Mouse (Mus musculus): ENCODE measurements around the gene Slc17a6.

Slc17a6 gene

DNA sequence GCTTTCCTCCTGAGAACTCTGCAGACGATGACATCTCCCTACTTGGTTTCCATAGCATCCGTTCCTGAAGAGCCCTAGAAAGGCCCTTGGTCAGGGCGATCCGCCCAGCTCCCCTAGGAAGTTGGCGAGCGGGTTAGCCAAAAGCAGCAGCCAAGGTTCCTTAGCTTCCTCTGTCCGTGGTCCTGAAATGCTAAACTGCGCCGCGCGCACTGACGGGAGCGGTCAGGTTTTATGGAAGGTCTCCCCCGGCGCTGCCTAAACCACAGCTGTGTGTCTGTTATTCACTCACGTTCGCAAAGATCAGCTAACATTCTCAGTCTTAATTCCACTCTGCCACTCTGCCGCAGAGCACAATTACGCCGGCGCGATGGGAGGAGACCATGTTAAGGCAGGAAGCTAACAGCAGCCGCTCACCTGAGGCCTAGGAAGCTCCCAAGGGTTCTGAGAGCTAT, at the start of gene Slc17a6:
Gene Slc17a6 (plus strand): TSS at position 313 of the 452 bp plus-strand sequence.
- DNase-seq (ENCODE audit: low spot score), result no peak

DNA sequence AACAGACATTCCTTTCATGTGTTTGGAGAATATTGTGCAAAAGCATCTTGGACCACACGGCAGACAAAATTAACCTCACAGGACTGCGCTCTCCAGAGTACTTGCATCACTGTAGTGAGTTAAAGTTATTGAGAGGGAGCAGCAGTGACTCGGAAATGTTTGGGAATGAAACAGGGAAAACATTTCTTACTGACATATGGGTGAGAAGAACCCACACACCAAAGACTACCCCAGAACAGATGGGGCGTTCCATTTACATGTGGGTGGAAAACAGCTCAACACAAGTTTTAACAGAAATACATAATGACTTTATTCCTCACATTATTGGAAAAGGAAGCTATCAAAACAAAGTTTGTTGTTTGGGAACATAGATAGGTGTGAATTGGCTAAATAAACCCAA, 21.8 kb upstream of the Slc17a6 start:
- DNase-seq (ENCODE audit: low spot score), result no peak

DNA sequence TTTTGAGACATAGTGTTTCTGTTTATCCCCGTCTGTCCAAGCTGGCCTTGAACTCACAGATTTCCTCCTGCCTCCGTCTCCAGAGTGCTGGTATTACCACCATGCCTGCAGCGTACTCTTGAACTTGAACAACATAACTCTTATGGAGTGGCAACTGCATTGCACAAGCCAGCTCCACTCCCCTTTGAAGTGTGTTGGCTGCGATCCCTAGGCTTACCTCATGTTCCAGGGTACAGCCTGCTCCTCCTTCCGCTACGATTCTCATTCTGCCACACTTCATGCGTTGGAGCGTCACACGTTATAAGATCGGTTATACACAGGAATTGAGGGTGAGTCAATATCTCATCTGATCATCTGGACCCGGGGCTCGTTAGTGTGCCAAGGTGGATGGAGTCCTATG, 18.1 kb upstream of the Slc17a6 start:
- no peak for DNase-seq (ENCODE audit: low spot score)

DNA sequence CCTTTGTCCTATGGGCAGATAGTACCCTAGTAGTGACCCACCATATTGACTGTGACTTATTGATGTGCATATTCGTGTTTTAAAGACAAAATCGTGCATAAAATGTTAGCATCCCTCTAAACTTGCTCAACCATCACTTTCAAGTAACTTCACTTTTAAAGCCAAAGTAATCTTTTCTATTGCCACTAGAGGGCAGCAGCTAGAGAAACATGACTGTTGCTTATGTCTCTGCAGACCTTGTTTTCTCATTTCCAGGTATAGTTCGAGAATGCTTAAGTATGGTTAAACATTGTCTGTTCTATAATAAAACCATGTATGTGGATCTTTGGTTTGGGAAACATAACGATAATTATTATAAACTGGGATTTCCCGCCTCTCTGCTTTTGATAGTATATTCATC, 7.4 kb upstream of the Slc17a6 start:
- DNase-seq (ENCODE audit: low spot score), result no peak

DNA sequence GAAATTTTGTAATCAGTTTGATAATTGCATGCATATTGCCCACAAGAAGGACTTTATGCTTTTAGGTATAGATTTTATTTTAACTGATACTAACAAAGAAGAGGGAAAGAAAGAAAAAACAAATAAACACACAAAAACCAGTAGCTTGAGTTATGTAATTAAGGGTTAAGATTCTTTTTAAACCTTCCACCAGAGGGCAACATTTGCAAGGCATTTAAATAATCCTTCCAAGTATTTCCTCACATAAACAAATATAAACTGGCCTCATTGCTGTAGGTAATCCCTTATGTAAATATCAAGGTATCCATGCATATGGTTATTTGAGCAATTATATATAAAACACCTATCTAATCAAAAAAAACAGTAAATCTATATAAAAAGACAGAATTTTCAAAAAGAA, 3.9 kb upstream of the Slc17a6 start:
- DNase-seq (ENCODE audit: low spot score), result no peak

DNA sequence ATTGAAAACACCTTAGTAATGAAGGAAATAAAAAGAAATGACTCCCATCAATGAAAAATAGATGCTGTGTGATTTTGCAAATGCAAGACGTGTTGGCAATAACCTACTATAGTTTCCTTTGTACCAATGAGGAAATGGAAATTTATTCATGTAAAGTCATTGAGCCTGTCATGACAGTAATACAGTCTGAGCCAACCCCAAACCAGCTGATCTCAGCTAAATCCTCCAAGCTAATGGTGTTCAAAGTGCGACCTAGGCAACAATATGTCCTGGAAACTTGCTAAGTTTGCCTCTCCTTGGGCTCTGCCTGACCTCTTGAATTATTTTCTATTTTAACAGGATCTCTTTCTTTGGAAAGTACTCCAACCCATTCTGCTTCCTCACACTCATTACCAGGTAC, 3.4 kb upstream of the Slc17a6 start:
- DNase-seq (ENCODE audit: low spot score), result no peak

DNA sequence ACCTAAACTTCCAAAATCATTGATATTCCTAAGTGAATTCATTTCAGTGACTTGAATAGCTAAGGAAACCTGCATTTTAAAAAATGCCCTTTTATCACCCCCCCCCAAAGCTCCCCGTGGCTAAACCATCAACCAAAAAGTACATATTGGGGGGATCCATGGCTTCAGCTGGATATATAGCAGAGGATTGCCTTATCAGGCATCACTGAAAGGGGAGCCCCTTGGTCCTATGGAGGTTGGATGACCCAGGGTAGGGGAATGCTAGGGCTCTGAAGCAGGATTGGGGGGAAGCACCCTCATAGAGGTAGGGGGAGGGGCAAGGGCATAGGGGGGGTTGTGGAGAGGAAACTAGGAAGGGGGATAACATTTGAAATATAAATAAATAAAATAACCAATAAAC, 1.8 kb upstream of the Slc17a6 start:
- no peak for DNase-seq (ENCODE audit: low spot score)

DNA sequence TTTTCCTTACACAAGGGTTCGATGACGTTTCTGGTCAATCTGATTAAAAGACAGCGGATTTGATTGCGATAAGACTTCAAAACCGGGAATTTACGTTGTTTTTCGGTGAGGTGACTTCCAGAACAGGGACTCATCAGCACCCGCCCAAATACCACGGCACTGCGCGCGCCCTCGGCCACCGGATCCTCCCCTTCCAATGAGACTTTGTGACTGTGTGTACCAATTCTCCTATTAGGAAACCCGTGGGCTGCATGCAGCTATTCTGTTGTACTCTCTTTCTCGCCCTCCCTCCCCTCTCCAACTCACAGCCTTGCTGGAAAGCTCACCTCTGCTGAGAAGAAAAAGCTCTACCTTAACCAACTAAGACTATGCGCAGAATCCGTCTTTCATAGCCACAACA, 390 bp downstream of the Slc17a6 start:
- DNase-seq (ENCODE audit: low spot score), result no peak

DNA sequence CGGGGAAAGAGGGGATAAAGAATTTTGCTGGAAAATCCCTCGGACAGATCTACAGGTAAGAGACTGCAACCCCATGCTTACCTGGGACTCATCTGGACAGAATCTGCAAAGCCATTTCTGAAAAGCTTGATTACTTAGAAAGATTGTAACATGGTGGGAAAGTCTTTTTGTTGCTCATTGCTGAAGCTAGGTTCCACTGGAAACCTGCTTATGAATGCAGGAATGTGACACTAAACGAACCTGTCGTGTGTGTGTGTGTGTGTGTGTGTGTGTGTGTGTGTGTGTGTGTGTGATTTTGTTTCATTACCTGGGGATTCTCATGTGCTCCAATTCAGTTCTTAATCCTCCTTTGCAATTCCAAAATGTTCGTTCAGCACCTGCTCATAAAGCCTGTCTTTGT, 860 bp downstream of the Slc17a6 start:
- DNase-seq (ENCODE audit: low spot score), result no peak

DNA sequence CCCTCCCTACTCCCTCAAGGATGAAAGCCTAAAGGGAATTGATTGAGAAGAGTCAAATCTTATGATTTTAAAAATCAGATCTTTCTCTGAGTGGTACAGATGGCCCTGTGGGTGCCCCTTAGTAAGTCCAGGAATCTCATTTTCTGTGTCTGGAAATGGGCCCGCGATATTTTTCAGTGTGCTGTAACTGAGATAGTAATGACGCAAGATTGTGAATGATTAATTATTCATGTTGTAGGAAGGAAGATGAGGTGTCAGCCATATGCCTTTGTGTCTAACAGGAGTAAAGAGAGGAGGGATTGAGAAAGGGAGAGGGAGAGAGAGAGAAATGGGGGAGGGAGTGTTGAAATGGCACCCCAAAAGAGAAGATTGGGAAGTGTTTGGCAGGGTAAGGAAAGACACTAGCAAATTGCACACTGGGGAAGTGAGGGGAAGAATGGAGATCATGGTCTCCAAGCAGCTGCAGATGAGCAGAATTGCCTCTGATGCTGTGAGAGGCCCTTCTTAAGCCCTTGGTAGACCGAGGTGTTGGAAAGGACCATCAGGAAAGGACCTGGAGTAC, 2.6 kb downstream of the Slc17a6 start:
- no peak for DNase-seq (ENCODE audit: low spot score)

DNA sequence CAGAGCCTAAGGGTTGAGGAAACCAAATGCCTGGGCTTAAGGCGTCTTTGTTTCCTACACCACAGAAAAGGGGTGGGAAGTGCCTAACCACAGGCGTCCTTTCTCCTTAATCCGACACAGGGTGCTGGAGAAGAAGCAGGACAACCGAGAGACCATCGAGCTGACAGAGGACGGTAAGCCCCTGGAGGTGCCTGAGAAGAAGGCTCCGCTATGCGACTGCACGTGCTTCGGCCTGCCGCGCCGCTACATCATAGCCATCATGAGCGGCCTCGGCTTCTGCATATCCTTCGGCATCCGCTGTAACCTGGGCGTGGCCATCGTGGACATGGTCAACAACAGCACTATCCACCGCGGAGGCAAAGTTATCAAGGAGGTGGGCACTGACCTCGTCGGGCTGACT, 3.4 kb downstream of the Slc17a6 start:
- no peak for DNase-seq (ENCODE audit: low spot score)

DNA sequence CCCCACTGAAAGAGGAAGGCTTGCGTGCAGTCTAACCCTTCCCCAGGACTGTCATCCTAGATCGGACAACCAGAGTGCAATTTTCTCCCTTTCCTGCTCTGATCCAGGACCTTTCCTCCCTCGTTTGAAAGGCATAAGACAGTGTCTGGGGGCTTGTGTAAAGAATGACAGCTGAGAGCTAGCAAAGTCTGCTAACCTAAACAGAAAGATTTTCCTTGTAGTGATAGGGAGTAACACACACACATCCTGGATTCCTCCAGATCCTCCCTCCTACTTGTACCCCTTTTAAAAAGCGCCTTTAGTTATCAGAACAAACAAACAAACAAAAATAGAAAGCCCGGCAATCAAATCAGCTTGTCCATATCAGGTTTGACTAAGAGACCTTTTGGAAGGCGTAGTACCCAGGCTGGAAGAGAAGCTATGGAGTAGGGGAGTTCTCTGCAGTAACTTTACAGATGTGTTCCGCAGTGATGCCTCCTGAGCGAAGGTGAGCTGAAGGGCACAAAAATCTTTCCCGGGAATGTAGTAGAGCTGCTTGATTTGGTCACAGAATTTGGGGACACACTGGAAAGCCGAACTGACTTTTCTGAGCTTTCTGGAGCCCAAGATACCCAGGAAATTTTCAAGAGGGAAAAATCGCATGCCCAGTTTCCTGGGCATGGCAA, 3.9 kb downstream of the Slc17a6 start:
- no peak for DNase-seq (ENCODE audit: low spot score)

DNA sequence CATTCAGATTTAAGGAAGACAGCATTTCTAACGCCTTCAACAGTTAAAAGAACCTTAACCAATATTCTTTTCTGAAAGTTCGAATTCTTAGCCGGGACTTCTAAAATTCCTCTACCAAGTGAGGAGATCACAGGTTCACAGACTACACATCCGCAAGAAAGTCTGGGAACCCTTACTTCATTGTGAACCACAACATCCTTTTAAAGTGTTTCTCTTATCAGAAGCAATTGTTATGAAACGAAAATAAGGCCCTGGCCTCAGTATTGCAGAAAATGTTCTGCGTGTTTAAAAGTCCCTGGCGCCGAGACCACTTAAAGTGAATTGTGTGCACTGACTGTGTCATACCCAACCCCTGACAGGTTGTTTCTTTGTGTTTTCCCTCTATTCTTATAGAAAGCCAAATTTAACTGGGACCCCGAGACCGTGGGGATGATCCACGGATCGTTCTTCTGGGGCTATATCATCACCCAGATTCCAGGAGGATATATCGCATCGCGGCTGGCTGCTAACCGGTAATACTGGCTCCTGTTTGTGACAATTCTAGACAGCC, 4.7 kb downstream of the Slc17a6 start:
- no peak for DNase-seq (ENCODE audit: low spot score)

DNA sequence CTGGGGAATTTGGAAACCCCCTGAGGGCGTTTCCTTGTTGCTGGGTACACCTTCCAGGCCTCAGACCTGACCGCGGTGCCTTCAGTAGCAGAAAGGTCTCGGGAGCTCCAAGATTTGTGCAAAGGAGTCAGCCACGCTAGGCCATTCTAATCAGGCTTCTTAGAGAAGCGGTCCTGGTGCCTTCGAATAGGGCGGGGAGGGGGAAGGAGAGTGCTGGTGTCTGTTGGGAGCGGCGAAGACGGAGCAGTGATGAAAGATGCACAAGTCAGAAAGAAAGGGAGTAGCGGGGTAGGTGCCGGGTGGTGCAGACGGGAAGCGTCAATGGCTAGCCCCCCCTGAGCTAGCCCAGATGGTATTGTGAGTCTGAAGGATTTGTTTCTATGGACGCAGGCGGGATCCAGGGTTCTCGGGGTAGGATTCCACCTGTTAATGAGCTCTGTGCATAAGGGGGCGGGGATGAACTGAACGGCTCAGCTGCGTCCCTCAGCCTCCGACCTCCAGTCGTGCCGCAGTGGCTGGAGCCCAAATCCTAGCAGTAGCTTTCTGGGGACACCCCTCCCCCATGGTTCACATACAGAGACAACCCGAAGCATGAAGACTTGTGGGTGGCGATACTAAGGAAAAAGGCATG, 5.3 kb downstream of the Slc17a6 start:
- no peak for DNase-seq (ENCODE audit: low spot score)

DNA sequence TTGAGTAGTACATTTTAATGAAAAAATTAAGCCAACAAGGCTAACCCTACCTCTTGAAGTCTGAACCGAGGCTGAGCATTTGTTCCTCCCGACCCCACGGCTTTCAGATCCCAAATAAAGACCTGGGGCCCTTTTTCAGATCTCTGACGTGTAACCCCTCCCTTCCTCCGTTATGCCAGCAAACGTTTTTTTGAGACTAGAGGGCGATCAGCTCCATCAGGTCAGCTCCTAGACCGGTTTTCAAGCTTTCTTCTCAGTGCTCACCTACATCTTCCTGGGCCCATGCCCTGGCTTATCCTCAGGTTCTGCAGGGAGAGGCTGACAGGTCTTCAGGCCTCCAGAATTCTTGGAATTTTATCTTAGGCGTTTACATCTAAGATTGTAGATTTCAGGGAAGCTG, 5.9 kb downstream of the Slc17a6 start:
- no peak for DNase-seq (ENCODE audit: low spot score)

DNA sequence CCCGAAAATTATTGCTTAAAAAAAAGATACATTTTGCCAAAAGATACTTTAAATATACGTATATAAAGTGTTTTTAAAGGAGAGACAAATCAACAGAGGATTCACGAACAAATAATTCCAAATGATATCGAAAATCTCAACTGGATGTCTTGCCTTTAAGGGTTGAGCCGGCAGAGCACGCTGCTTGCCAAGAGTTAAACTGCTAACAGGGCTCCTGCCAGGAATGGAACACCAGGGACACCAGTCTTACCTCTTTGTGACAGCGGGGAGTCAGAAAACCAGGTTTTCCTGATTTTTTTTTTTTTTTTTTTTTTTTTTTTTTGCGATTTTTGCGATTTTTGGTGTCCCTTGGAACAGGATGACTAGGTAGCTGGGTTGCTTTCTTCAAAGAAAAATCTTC, 6.5 kb downstream of the Slc17a6 start:
- DNase-seq (ENCODE audit: low spot score), result no peak

DNA sequence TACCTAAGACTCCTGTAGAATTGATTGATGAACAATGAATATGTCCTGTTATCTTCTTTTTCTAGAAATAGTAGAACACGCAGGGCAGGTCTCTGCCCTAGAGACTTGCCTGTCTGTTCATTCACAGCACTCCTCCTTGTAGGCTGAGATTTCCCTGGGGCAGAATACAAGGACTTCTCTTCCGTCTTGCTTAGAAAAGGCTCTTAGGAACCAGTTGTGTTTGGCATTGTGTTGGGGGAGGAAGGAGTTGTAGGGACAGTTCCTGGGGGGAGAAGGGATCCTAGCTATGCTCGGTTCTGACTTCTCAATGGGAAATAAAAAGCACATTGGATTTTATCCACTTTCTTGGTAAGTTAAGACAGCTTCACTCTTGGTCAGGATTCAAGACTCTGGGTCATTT, 7.4 kb downstream of the Slc17a6 start:
- no peak for DNase-seq (ENCODE audit: low spot score)

DNA sequence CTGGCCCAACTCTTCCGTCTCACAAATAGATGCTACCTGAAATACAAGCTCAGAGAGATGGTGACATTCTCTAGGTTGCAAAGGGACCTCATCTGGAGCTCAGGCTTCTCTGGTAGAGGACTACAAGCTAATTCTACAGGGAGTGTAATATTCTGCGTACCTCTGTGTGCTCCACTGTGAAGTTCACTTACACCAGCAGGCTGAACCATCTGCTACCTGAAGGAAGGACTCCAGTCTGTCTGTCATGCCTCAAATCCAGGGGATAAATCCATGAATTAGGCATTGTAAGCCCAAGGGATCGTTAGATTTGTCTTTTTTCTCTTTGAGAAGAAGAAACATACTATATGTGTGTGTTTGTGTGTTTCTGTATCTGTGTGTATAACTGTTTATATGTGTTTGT, 9.4 kb downstream of the Slc17a6 start:
- no peak for DNase-seq (ENCODE audit: low spot score)

DNA sequence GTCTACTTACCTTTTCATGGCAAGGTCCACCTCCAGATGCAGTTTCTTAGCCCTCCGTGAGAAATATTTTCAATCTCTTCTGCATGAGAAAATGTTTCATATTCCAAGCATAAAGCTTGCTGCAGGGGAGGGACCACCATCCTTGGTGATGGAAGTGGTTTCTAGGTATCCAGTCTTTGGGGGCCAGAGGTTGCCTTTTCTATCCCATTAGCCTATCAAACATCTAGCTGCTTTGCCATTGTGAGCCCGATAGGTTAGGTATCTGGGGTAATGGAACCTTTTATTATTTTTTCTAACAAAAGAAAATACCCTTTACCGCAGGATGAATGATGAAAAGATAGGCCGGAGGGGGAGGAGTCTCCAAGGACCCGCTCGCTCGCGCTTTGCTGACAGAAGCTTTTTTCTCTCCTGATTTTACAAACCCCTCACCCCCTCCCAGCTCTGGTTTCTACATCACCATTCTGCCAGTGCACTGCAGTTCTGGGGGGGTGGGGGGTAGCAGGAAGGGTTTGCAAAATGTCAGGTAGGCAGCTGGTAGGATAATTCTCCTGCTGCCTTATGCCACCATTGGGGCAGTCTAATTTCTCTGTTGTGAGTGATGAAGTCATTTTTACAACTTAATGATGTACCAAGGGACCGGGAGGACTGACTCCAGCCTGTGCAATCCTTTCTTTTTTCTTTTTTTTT, 10.9 kb downstream of the Slc17a6 start:
- DNase-seq (ENCODE audit: low spot score), result no peak

DNA sequence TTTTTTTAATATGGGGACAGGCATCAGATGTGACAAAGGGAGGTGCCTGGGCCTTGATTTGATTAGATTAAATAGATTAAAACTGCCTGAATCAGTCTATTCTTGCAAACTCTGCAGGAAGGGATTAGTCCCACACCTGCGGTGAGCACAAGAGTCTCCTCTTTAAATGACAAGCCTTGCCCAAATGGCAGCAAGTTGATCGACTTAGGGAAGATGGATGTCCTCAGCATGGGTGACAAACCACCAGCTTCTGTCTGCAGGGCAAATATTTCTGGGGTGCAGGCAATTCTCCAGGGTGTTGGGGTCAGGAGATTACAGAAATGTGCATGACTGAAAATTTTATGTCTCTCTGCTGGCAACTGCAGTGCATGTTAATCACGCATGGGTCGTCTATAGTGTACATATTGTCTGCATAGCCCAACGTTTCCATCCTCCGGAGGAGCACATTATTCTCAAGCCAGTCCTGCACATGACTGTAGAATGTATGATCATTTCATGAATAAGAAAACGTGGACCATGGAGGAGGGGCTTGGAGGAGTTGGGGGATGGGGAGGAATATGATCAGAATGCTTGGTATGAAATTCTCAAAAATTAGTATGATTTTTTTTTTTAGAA, 11.5 kb downstream of the Slc17a6 start:
- DNase-seq (ENCODE audit: low spot score), result no peak

DNA sequence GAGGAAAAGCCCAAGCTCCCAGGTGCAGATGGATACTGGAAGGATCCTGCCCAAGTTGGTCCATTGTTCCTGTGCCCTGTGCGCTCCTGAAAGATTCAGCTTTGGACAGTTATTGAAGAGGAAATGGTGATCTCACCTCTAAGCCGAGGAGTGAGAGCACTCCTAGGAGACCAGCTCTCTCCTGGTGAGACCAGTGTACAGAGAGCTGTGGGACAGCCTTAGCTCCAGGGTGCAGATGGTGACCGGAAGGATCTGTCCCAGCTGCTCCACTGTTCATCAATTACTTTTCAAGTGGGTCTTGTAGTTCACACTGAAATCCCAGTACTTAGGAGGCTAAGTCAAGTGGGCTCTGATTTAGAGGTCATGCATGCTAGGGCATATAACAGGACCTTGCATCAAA, 35.3 kb downstream of the Slc17a6 start:
- no peak for DNase-seq (ENCODE audit: low spot score)

DNA sequence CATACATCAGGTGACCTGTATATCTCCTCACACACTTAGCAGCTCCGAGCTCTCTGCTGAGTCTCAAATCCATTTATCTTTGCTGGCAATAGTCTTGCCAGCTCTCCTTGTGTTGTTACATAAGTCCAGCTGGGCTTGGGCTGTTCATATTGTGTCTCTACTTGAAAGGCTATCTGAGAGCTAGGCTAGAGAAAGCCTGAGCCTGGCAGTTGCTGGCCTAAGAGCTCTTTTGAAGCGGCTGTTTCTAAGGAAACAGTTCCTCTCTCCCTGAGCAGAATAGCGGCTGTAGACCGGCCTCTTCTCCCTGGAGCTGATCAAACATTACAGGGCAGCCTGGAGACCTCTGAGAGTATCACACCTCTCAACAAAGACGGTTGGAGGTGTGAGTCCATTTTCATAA, 40.6 kb downstream of the Slc17a6 start:
- no peak for DNase-seq (ENCODE audit: low spot score)

Data from lung, postnatal 25 days (tissue).